Mouse (Mus musculus) forebrain, embryonic 15.5 days (tissue): ENCODE measurements at regions not wholly inside any gene's neighbourhood (a gene's known extent, or its start where the extent isn't known, plus 50 kb on each side); places are given as distances from the start of the nearest gene placed in this dataset.

ENCODE experiments used
- ATAC-seq: fragments of 200-750 bp; cut with Nextera tagmentation; replicated peaks from 2 replicates; pipeline ENCODE4 v1.8.0; 2017; ENCODE audit warnings: mild to moderate bottlenecking, moderate TSS enrichment, moderate library complexity
- H3K27ac ChIP-seq: fragments of 300-500 bp; sonication (generic); replicated peaks from 2 replicates; pipeline ENCODE4 v1.5.1; 2015; ENCODE audit warnings: mild to moderate bottlenecking, inconsistent platforms
- H3K27me3 ChIP-seq: fragments of 300-500 bp; sonication (generic); 2 replicates; pipeline ENCODE4 v1.6.1; 2015; ENCODE audit warnings: inconsistent platforms
- H3K36me3 ChIP-seq: fragments of 300-500 bp; sonication (generic); 2 replicates; pipeline ENCODE4 v1.6.1; 2015; ENCODE audit warnings: mild to moderate bottlenecking, inconsistent platforms
- H3K4me1 ChIP-seq: fragments of 300-500 bp; sonication (generic); 2 replicates; pipeline ENCODE4 v1.6.1; 2015; ENCODE audit warnings: inconsistent platforms
- H3K4me2 ChIP-seq: fragments of 300-500 bp; sonication (generic); replicated peaks from 2 replicates; pipeline ENCODE4 v1.6.1; 2015; ENCODE audit warnings: mild to moderate bottlenecking, inconsistent platforms
- H3K4me3 ChIP-seq: fragments of 300-500 bp; sonication (generic); 2 replicates; pipeline ENCODE4 v1.5.1; 2015; ENCODE audit warnings: mild to moderate bottlenecking, inconsistent platforms
- H3K9ac ChIP-seq: fragments of 300-500 bp; sonication (generic); replicated peaks from 2 replicates; pipeline ENCODE4 v1.6.1; 2015; ENCODE audit warnings: mild to moderate bottlenecking, inconsistent platforms
- H3K9me3 ChIP-seq: fragments of 300-500 bp; sonication (generic); 2 replicates; pipeline ENCODE4 v1.6.1; 2016; ENCODE audit warnings: inconsistent platforms
- WGBS: fragments of 180-500 bp; shearing (Covaris S2); methylation state at CpG from one replicate; pipeline ENCODE4 v1.1.7; 2015; ENCODE audit warnings: mixed read lengths; 5-methylcytosine and 5-hydroxymethylcytosine counted together

DNA sequence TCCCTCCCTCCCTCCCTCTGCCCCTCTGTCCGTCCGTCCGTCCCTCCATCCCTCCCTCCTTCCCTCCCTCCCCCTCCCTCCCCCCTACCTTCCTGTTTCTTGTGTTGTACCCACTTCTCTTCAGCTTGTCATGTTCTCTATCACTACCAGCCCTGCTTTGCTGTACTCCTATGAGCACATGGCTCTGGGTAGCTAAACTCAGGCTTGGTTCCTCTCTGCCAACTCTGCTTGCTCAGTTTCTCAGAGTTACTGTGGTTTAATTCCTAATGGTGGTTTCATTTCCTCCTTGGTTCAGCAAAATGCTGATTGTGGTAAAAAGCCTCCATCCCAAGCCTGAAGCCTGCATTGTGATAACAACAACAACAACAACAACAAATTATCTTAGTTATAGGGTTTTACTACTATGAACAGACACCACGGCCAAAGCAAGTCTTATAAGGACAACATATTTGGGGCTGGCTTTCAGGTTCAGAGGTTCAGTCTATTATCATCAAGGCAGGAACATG is 279.5 kb upstream of the Zfp703 start:
- Histone ChIP-seq H3K9ac (no peak overlapping the region), H3K27ac (no peak overlapping the region), H3K4me3 (no peak overlapping the region), H3K4me1 (no peaks in the 10 kb centered on the region), H3K36me3 (no peaks in the 10 kb centered on the region), H3K4me2 (no peak overlapping the region), H3K27me3 (no peaks in the 10 kb centered on the region), H3K9me3 (no peaks in the 10 kb centered on the region)
- ATAC-seq = no peak
- 91% methylated on average over 1 of the region's 4 CpGs for WGBS

DNA sequence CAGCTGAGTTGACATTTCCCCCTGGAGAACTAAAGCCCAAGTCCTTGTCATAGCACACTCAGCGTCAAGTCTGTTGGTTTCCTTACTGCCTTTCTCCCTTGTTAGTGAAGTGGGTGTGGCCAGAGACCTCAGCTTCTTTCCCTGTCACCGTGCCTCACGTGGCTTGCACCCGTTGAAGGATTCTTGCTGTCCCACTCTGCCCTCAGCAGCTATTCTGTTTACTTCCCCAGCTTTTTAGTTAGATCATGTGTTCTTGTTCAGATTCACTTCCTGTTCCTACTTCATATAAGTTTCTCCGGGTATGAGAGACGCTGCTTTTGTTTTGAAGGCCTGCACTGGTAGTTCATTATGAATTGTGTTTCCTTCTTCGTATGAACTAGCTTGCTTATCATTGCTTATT is 278.5 kb upstream of the Zfp703 start:
- H3K4me1 ChIP-seq = no peaks in the 10 kb centered on the region
- H3K9ac ChIP-seq = no peak overlapping the region
- no peak for ATAC-seq
- no peaks in the 10 kb centered on the region for H3K9me3 ChIP-seq
- no peak overlapping the region for H3K27ac ChIP-seq
- H3K36me3 ChIP-seq = no peaks in the 10 kb centered on the region
- no peak overlapping the region for H3K4me3 ChIP-seq
- 64% methylated on average over 7 of the region's 7 CpGs for WGBS
- H3K27me3 ChIP-seq = no peaks in the 10 kb centered on the region
- H3K4me2 ChIP-seq = no peak overlapping the region

DNA sequence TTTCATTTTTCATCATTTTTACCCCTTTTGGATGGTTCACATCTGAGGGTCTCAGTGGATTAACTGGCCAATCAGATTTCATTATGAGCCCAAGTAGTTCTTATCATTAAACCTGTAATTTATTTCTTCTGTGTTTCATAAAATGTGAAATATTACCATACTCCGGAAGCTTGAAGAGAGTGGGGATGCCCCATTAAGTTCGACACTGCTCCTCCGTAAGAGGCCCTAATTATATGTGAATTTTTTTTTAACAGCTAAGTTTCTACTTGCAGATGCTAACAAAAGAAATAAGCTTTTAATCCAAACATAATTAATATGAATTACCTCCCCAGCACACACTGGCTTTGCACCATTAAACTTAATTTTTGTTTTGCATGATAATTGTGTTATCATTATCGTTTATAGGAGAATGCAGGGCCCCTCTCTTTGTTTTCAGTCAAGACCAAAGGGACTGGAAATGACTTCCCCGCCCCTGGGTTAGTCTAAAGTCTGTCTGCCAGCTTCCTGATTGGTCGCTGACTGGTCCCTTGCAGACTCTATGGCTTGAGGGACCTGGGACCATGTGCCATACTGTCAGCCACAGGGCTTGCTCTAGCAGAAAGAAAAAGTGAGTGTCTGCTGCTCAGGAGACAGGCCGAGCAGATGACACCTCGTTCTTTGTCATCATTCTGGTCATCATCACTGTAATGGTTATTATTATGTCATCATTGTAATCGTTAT is 270.9 kb upstream of the Zfp703 start:
- WGBS = 42% methylated on average over 9 of the region's 9 CpGs
- Histone ChIP-seq H3K9ac (no peak overlapping the region), H3K9me3 (no peaks in the 10 kb centered on the region), H3K36me3 (no peaks in the 10 kb centered on the region), H3K4me3 (no peak overlapping the region), H3K4me1 (no peaks in the 10 kb centered on the region), H3K27me3 (no peaks in the 10 kb centered on the region), H3K4me2 (no peak overlapping the region), H3K27ac (no peak overlapping the region)
- no peak for ATAC-seq

DNA sequence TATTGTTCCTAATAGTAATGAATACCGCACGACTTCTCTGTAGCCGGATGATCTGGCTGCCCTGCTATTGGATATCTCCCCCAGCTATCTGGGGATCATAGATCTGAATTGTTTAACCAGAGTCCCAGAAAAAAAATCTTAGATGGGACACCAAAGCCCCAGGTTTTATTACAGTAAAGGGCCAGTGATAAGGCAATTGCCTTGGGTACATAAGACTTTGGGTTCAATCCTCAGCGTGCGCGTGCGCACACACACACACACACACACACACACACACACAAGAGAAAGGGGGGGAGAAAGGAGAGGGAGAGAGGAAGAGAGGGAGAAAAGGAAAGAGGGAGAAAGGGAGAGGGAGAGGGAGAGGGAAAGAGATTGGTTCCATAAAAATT is 270.4 kb upstream of the Zfp703 start:
- no peak overlapping the region for H3K27ac ChIP-seq
- no peaks in the 10 kb centered on the region for H3K36me3 ChIP-seq
- no peak overlapping the region for H3K9ac ChIP-seq
- H3K9me3 ChIP-seq = no peaks in the 10 kb centered on the region
- WGBS = 91% methylated on average over 7 of the region's 7 CpGs
- no peak for ATAC-seq
- H3K27me3 ChIP-seq = no peaks in the 10 kb centered on the region
- no peaks in the 10 kb centered on the region for H3K4me1 ChIP-seq
- H3K4me3 ChIP-seq = no peak overlapping the region
- no peak overlapping the region for H3K4me2 ChIP-seq

DNA sequence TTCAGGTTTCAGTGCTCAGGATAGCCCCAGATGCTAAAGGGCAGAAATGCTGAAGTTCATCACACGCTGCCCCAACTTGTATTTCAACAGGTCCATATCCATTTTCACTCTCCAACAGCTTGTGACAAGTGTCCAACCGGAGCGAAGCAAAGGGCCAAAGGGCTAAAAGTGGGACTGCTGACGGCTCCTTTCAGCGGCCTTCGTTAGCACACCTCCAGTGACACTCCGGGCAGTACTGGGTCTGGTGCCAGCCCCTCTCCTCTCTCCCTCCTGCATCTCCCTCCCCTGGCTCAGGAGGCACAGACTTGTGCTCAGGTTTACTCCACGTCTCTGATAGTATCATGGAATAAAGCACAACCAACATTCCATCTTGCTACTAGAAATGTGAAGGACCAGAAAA is 263.3 kb upstream of the Zfp703 start:
- Histone ChIP-seq H3K9ac (no peak overlapping the region), H3K4me1 (peaks cover 5% of the 10 kb centered on the region), H3K4me3 (no peak overlapping the region), H3K9me3 (no peaks in the 10 kb centered on the region), H3K4me2 (no peak overlapping the region), H3K27ac (no peak overlapping the region), H3K27me3 (no peaks in the 10 kb centered on the region), H3K36me3 (no peaks in the 10 kb centered on the region)
- 84% methylated on average over 8 of the region's 8 CpGs for WGBS
- ATAC-seq = no peak

DNA sequence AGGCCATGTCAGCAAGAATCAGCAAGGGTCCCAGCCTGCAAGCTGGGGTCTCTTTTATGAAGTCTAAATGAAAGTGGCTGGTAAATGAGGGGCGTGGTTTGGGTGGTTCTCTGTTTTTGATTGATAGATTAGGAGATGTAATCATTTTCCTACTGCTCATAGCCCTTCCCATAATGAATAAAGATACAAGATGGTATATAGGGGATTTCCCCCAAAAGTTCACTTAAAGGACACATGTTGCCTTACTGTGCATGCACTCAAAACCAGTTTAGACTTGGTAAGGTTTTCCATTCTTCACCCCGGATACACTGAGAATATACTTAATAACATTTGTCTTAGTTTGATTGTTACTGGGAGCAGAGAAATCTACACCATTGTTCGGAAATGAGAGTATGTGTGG is 262.4 kb upstream of the Zfp703 start:
- no peaks in the 10 kb centered on the region for H3K9me3 ChIP-seq
- ATAC-seq = no peak
- WGBS = 92% methylated on average over 3 of the region's 3 CpGs
- no peaks in the 10 kb centered on the region for H3K36me3 ChIP-seq
- H3K4me2 ChIP-seq = no peak overlapping the region
- no peak overlapping the region for H3K4me3 ChIP-seq
- no peak overlapping the region for H3K27ac ChIP-seq
- no peaks in the 10 kb centered on the region for H3K27me3 ChIP-seq
- H3K9ac ChIP-seq = no peak overlapping the region
- peaks cover 8% of the 10 kb centered on the region for H3K4me1 ChIP-seq

DNA sequence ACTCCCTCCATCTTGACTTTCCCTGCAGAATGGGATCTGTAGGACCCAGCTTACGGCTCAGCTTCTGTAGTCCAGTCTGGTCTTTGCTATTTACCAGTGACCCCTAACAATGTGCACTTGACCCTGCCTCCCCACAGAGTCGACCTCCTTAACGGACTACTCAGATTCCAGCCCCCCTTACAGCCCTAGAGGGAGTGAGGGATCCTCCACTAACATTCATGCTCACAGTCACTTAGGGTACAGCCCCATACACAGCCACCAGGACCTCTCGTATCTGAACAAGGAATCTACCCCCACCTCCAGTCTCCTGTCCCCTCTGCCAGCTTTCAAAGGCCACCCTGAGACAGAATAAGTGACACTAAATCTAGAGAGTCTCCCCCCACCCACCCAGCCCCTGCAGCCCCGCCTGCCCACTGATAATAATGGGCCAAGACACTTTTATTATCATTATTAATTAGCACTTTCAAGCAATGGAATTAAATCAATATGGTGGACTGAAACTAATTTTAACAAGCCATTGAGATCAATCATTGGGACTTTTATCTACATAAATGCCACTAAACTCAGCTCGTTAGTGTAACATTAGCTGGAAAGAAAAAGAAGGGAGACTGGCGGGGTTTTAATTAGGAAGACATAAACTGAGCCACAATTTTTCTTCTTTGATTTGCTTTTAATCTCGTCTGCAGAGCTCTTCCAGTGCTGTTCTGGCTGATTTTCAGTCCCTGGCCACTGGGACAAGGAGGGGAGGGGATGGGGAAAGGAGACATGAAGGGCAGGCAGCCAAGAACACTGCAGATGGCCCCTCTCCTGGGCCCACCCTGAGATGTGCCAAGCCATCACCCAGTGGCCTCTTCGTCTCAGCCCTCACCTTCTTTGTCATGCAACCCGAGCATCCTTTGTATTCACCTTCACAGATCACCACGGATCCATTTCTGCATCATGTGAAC is 258.4 kb upstream of the Zfp703 start:
- Histone ChIP-seq H3K36me3 (no peaks in the 10 kb centered on the region), H3K27ac (no peak overlapping the region), H3K4me3 (no peak overlapping the region), H3K27me3 (no peaks in the 10 kb centered on the region), H3K9me3 (no peaks in the 10 kb centered on the region), H3K4me1 (peaks cover 8% of the 10 kb centered on the region), H3K4me2 (no peak overlapping the region), H3K9ac (no peak overlapping the region)
- WGBS = 24% methylated on average over 11 of the region's 11 CpGs
- no peak for ATAC-seq

DNA sequence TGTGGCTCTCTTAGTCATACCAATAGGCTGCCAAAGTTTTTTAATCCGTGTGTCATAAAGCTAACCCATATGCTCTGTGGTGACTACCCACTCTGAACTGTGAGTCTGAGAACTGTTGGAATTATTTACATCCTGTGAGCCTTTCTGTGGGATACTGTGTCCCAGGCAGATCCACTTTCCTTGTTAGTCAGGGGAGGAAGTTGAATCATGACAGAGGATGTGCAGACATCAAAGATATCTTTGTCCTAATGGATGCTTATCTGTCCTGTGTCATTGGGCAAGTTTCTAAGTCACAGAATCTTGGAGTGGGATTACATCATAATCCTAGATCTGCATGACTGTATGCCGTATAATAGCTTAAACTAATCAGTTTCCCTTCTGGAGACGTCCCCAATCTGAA is 254.4 kb upstream of the Zfp703 start:
- no peak overlapping the region for H3K4me2 ChIP-seq
- H3K4me1 ChIP-seq = peaks cover 8% of the 10 kb centered on the region
- no peak overlapping the region for H3K27ac ChIP-seq
- no peaks in the 10 kb centered on the region for H3K36me3 ChIP-seq
- H3K9me3 ChIP-seq = no peaks in the 10 kb centered on the region
- no peak overlapping the region for H3K9ac ChIP-seq
- no peak for ATAC-seq
- no peaks in the 10 kb centered on the region for H3K27me3 ChIP-seq
- 65% methylated on average over 3 of the region's 3 CpGs for WGBS
- no peak overlapping the region for H3K4me3 ChIP-seq

- no peaks in the 10 kb centered on the region for H3K9me3 ChIP-seq
- H3K9ac ChIP-seq = no peak overlapping the region
- no peaks in the 10 kb centered on the region for H3K36me3 ChIP-seq
- no peak overlapping the region for H3K27ac ChIP-seq
- WGBS = 95% methylated on average over 5 of the region's 5 CpGs
- H3K27me3 ChIP-seq = no peaks in the 10 kb centered on the region
- no peak overlapping the region for H3K4me2 ChIP-seq
- H3K4me3 ChIP-seq = no peak overlapping the region
- no peaks in the 10 kb centered on the region for H3K4me1 ChIP-seq
- no peak for ATAC-seq
These were observed 252.5 kb upstream of the Zfp703 start for GRCm38 (mm10) chr8:26724628-26725027.

GRCm38 (mm10) chr8:26725521-26725920 is 251.6 kb upstream of the Zfp703 start:
- no peak for ATAC-seq
- no peak overlapping the region for H3K4me2 ChIP-seq
- H3K27ac ChIP-seq = no peak overlapping the region
- no peaks in the 10 kb centered on the region for H3K27me3 ChIP-seq
- no peak overlapping the region for H3K9ac ChIP-seq
- no peaks in the 10 kb centered on the region for H3K4me1 ChIP-seq
- H3K4me3 ChIP-seq = no peak overlapping the region
- no peaks in the 10 kb centered on the region for H3K9me3 ChIP-seq
- WGBS = 64% methylated on average over 7 of the region's 7 CpGs
- no peaks in the 10 kb centered on the region for H3K36me3 ChIP-seq

- ATAC-seq = no peak
- Histone ChIP-seq H3K4me1 (no peaks in the 10 kb centered on the region), H3K4me2 (no peak overlapping the region), H3K4me3 (no peak overlapping the region), H3K9me3 (no peaks in the 10 kb centered on the region), H3K36me3 (no peaks in the 10 kb centered on the region), H3K27ac (no peak overlapping the region), H3K27me3 (no peaks in the 10 kb centered on the region), H3K9ac (no peak overlapping the region)
- 83% methylated on average over 5 of the region's 5 CpGs for WGBS
These were observed 247.8 kb upstream of the Zfp703 start for GRCm38 (mm10) chr8:26729351-26729750.

DNA sequence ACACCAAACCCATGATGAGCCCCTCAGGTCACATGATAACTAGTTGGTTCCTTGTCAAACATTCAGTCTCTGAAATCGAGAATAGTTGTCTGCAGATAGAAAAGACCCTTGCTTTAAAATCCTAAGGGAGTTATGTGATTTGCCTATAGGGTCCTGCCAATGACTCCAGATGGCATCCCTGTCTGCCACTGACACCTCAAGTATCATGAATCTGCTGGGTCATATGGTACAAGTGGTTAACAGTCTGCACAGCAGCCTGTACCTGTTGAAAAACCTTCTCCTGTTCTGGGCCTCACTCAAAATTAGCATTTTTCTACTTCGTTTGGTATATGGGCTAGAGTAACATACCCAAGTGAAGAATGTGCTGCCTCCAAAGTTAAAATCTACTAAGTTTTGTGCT is 246.0 kb upstream of the Zfp703 start:
- H3K36me3 ChIP-seq = no peaks in the 10 kb centered on the region
- H3K4me3 ChIP-seq = no peak overlapping the region
- ATAC-seq = no peak
- no peaks in the 10 kb centered on the region for H3K27me3 ChIP-seq
- H3K27ac ChIP-seq = no peak overlapping the region
- H3K9ac ChIP-seq = no peak overlapping the region
- H3K4me1 ChIP-seq = no peaks in the 10 kb centered on the region
- WGBS = 60% methylated on average over 2 of the region's 2 CpGs
- no peaks in the 10 kb centered on the region for H3K9me3 ChIP-seq
- H3K4me2 ChIP-seq = no peak overlapping the region
